Comparison of ENCODE assay signal across 9 mouse cellular contexts in the genomic region with DNA sequence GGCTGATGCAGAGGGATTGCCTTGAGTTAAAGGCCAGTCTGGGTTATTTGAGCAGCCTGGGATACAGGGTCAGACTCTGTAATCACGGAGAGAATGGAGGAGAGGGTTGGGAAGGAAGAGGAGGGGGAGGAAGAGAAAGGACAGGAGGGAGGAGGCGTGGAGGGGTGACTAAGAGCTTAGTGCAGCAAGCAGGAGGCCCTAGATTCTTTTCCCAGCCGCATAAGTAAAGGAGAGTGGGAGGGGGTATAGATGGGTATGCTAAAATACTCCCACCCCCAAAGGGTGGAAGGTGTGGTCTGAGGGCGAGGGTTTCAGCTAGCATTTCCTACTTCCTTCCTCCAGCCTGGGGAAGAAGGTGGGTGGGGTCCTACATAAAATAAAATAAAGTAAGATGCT. TPM values are rescaled to one million over a fixed set of nuclear protein-coding genes. Genes with fewer than 3 reads are reported as not detected.
DNase-seq lines count a peak whose midpoint lies in the region; ATAC-seq and TF ChIP-seq lines count a peak whose summit lies in the region.
"Had no signal": no experiment of that assay in that cellular context is flagged by ENCODE, and none has a peak within 500 bp of the region (broad histone marks: within the 10 kb centered on the region; RNA-seq: fewer than 3 reads in every experiment).

No protein-coding gene starts in this region.

- peak overlapping the region; percentile 81 for H3K4me2 ChIP-seq in heart, embryonic 11.5 days
- peak overlapping the region; percentile 74 for H3K4me2 ChIP-seq in midbrain, embryonic 12.5 days (replicated peaks)
- no peak overlapping the region for H3K4me2 ChIP-seq in midbrain, postnatal 0 days (ENCODE audit: low read depth, low read length, poor library complexity, severe bottlenecking)
- H3K4me2 ChIP-seq in limb, embryonic 14.5 days (replicated peaks; ENCODE audit: low read depth, low read length, severe bottlenecking), result peak overlapping the region; percentile 84; the same call in 1 of the 2 replicates

- no peak for TF ChIP-seq CTCF in midbrain, postnatal 0 days (IDR thresholded peaks at IDR 0.05)

- no peaks in the 10 kb centered on the region for H3K36me3 ChIP-seq in heart, embryonic 11.5 days (ENCODE audit: control insufficient read depth, insufficient read depth, low read length)
- H3K36me3 ChIP-seq in midbrain, embryonic 12.5 days, result no peaks in the 10 kb centered on the region
- H3K36me3 ChIP-seq in midbrain, postnatal 0 days (ENCODE audit: insufficient read depth, low read length), result no peaks in the 10 kb centered on the region
- H3K36me3 ChIP-seq in limb, embryonic 14.5 days (ENCODE audit: control insufficient read depth, insufficient read depth, low read length), result no peaks in the 10 kb centered on the region

- DNase-seq in heart, postnatal 36 days, result no peak
- DNase-seq in midbrain, postnatal 0 days (ENCODE audit: low spot score), result no peak
- DNase-seq in limb, embryonic 14.5 days (ENCODE audit: low spot score), result no peak
- no peak for DNase-seq in left cerebral cortex, adult 9 months (ENCODE audit: low spot score in 2 of 2)
- no peak for DNase-seq in urinary bladder, postnatal 4 days (ENCODE audit: low spot score in 2 of 2)
- DNase-seq in right cerebral cortex, postnatal 25 days, result no peak

- TF ChIP-seq POLR2A in limb, embryonic 14.5 days (IDR thresholded peaks at IDR 0.05; ENCODE audit: borderline replicate concordance, extremely low read depth, insufficient read depth, insufficient read length), result no peak

- no peak; the same call in 1 of the 2 replicates for ATAC-seq in heart, embryonic 11.5 days (replicated peaks; ENCODE audit: insufficient number of reproducible peaks, low FRiP score, low TSS enrichment)
- 0 out of 2 replicates have a peak, but pooled peaks have one; percentile 3 for ATAC-seq in midbrain, embryonic 12.5 days (ENCODE audit: low FRiP score, low read depth)
- ATAC-seq in midbrain, postnatal 0 days (ENCODE audit: low FRiP score), result no peak
- ATAC-seq in limb, embryonic 14.5 days (ENCODE audit: low FRiP score, low read depth), result no peak

- H3K27me3 ChIP-seq in heart, embryonic 11.5 days (ENCODE audit: control insufficient read depth, insufficient read depth, low read length), result no peaks in the 10 kb centered on the region
- peaks cover 56% of the 10 kb centered on the region for H3K27me3 ChIP-seq in midbrain, embryonic 12.5 days
- H3K27me3 ChIP-seq in midbrain, postnatal 0 days (ENCODE audit: insufficient read depth, low read length), result peaks cover 7% of the 10 kb centered on the region; the same call in 1 of the 2 replicates
- H3K27me3 ChIP-seq in limb, embryonic 14.5 days (ENCODE audit: control insufficient read depth, insufficient read depth, low read length), result peaks cover 12% of the 10 kb centered on the region

- H3K4me3 ChIP-seq in heart, embryonic 11.5 days (ENCODE audit: low read depth, low read length), result peak overlapping the region; percentile 43
- H3K4me3 ChIP-seq in midbrain, embryonic 12.5 days, result no peak overlapping the region
- H3K4me3 ChIP-seq in midbrain, postnatal 0 days (ENCODE audit: low read depth, low read length), result no peak overlapping the region
- H3K4me3 ChIP-seq in limb, embryonic 14.5 days (replicated peaks; ENCODE audit: low read length), result no peak overlapping the region

- H3K9me3 ChIP-seq in heart, embryonic 11.5 days (replicated peaks; ENCODE audit: control insufficient read depth, low read length), result no peaks in the 10 kb centered on the region
- H3K9me3 ChIP-seq in midbrain, embryonic 12.5 days, result no peaks in the 10 kb centered on the region
- H3K9me3 ChIP-seq in midbrain, postnatal 0 days (ENCODE audit: low read length), result no peaks in the 10 kb centered on the region
- no peaks in the 10 kb centered on the region for H3K9me3 ChIP-seq in limb, embryonic 14.5 days (ENCODE audit: control insufficient read depth, low read length)

- no peak overlapping the region for H3K9ac ChIP-seq in heart, embryonic 11.5 days (ENCODE audit: low read depth, low read length)
- peak overlapping the region; percentile 37; the same call in 1 of the 2 replicates for H3K9ac ChIP-seq in midbrain, embryonic 12.5 days (replicated peaks)
- H3K9ac ChIP-seq in midbrain, postnatal 0 days (replicated peaks; ENCODE audit: low read length, poor library complexity, severe bottlenecking), result no peak overlapping the region
- H3K9ac ChIP-seq in limb, embryonic 14.5 days (ENCODE audit: low read depth, low read length, severe bottlenecking), result no peak overlapping the region

- no peak overlapping the region for H3K27ac ChIP-seq in heart, embryonic 11.5 days (ENCODE audit: low read depth, low read length)
- H3K27ac ChIP-seq in midbrain, embryonic 12.5 days (replicated peaks), result no peak overlapping the region
- no peak overlapping the region for H3K27ac ChIP-seq in midbrain, postnatal 0 days (ENCODE audit: low read depth, low read length)
- H3K27ac ChIP-seq in limb, embryonic 14.5 days (replicated peaks; ENCODE audit: low read depth, low read length), result no peak overlapping the region

- intact Hi-C loops in heart, postnatal 36 days (cut with DNase I), result no loop called here

- WGBS in heart, embryonic 11.5 days (ENCODE audit: insufficient replicate concordance), result 14% methylated on average over 4 of the region's 4 CpGs
- WGBS in midbrain, embryonic 12.5 days, result 15% methylated on average over 4 of the region's 4 CpGs
- 40% methylated on average over 4 of the region's 4 CpGs for WGBS in midbrain, postnatal 0 days
- WGBS in limb, embryonic 14.5 days, result 35% methylated on average over 4 of the region's 4 CpGs

- H3K4me1 ChIP-seq in heart, embryonic 11.5 days (ENCODE audit: control insufficient read depth, insufficient read depth, low read length), result peaks cover 5% of the 10 kb centered on the region; the same call in 1 of the 2 replicates
- H3K4me1 ChIP-seq in midbrain, embryonic 12.5 days, result peaks cover 24% of the 10 kb centered on the region
- peaks cover 7% of the 10 kb centered on the region; the same call in 1 of the 2 replicates for H3K4me1 ChIP-seq in midbrain, postnatal 0 days (ENCODE audit: insufficient read depth, low read length)
- 0 out of 2 replicates have a peak, but pooled peaks cover 8% of the 10 kb centered on the region for H3K4me1 ChIP-seq in limb, embryonic 14.5 days (ENCODE audit: control insufficient read depth, insufficient read depth, low read length)

RNA-seq across cellular contexts. Expression of a gene that starts 0.4 kb away (rescaled TPM):
- polyA plus RNA-seq in heart, embryonic 11.5 days (2014; fragmentation: Nextera tagmentation; extraction: Ambion mirVana), result 19.1 and 19.6 TPM in 2 replicates
- total RNA-seq in heart, postnatal 36 days (2021), result 1 to 10 TPM; 5.4 to 8.8 TPM
- 7.6 and 8.9 TPM in 2 replicates for polyA plus RNA-seq in midbrain, embryonic 12.5 days (2016; fragmentation: Nextera tagmentation; extraction: Ambion mirVana)
- 2.7 and 4.0 TPM in 2 replicates for total RNA-seq in midbrain, postnatal 0 days (2014; rRNA removed)
- 6.9 and 7.5 TPM in 2 replicates for polyA plus RNA-seq in midbrain, postnatal 0 days (2015; fragmentation: Nextera tagmentation; extraction: Ambion mirVana)
- 6.2 and 9.7 TPM in 2 replicates for polyA plus RNA-seq in limb, embryonic 14.5 days (2012; rRNA removed)
- polyA plus RNA-seq in limb, embryonic 14.5 days (2014; fragmentation: Nextera tagmentation; extraction: Ambion mirVana), result 7.1 and 9.7 TPM in 2 replicates
- total RNA-seq: megakaryocyte-erythroid progenitor cell, adult 5-6 weeks had no signal

RNA-seq across cellular contexts. Expression of a gene that starts 46.6 kb away (rescaled TPM):
- 639 and 662 TPM in 2 replicates for polyA plus RNA-seq in heart, embryonic 11.5 days (2014; fragmentation: Nextera tagmentation; extraction: Ambion mirVana)
- 100 to 1,000 TPM; 268 to 306 TPM for total RNA-seq in heart, postnatal 36 days (2021)
- polyA plus RNA-seq in midbrain, embryonic 12.5 days (2016; fragmentation: Nextera tagmentation; extraction: Ambion mirVana), result 590 and 616 TPM in 2 replicates
- 515 and 540 TPM in 2 replicates for total RNA-seq in midbrain, postnatal 0 days (2014; rRNA removed)
- polyA plus RNA-seq in midbrain, postnatal 0 days (2015; fragmentation: Nextera tagmentation; extraction: Ambion mirVana), result 1,809 and 1,897 TPM in 2 replicates
- 313 and 381 TPM in 2 replicates for polyA plus RNA-seq in limb, embryonic 14.5 days (2012; rRNA removed)
- polyA plus RNA-seq in limb, embryonic 14.5 days (2014; fragmentation: Nextera tagmentation; extraction: Ambion mirVana), result 660 and 749 TPM in 2 replicates

RNA-seq across cellular contexts. Expression of a gene that starts 46.7 kb away (rescaled TPM):
- 11.8 and 13.1 TPM in 2 replicates for polyA plus RNA-seq in heart, embryonic 11.5 days (2014; fragmentation: Nextera tagmentation; extraction: Ambion mirVana)
- total RNA-seq in heart, postnatal 36 days (2021), result 1 to 10 TPM; 4.3 to 7.5 TPM
- 24.5 and 25.3 TPM in 2 replicates for polyA plus RNA-seq in midbrain, embryonic 12.5 days (2016; fragmentation: Nextera tagmentation; extraction: Ambion mirVana)
- 0.77 and 1.9 TPM in 2 replicates for total RNA-seq in midbrain, postnatal 0 days (2014; rRNA removed)
- polyA plus RNA-seq in midbrain, postnatal 0 days (2015; fragmentation: Nextera tagmentation; extraction: Ambion mirVana), result 11.4 and 15.7 TPM in 2 replicates
- polyA plus RNA-seq in limb, embryonic 14.5 days (2012; rRNA removed), result 6.4 and 11.4 TPM in 2 replicates
- 19.8 and 20.9 TPM in 2 replicates for polyA plus RNA-seq in limb, embryonic 14.5 days (2014; fragmentation: Nextera tagmentation; extraction: Ambion mirVana)
